Mouse (Mus musculus): ENCODE data around the gene Olfr1450.
"Not testable (repeated sequence)": the region's sequence is repeated elsewhere in the genome, so short reads cannot be mapped to it uniquely, and the experiment has no call there.

GRCm38 (mm10) chr19:12992316-12992715, 42.3 kb downstream of the Olfr1450 start:
- not testable (repeated sequence) for TF ChIP-seq POLR2A (IDR thresholded peaks at IDR 0.05; ENCODE audit: control insufficient read depth, extremely low read depth, insufficient read depth, low read length, poor library complexity); CTCF (IDR thresholded peaks at IDR 0.05; ENCODE audit: borderline replicate concordance, control insufficient read depth, extremely low read depth, insufficient read depth, low read length, poor library complexity)

Measured in thymus, adult 2 months (tissue).